Mouse (Mus musculus) bone marrow, adult 2 months (tissue): ENCODE data around the gene Plcb4. TPM values are rescaled to one million over a fixed set of nuclear protein-coding genes. Genes with fewer than 3 reads are reported as not detected.

Experiments used
- H3K27ac ChIP-seq: fragments of 200-500 bp; 2 replicates; pipeline ENCODE4 v1.5.1; 2012; ENCODE audit warnings: low read depth, mild to moderate bottlenecking, control low read depth, inconsistent platforms, low read length; ENCODE audit not compliant: control insufficient read depth, poor library complexity, insufficient read depth
- H3K4me1 ChIP-seq: fragments of 200-500 bp; 2 replicates; pipeline ENCODE4 v1.6.1; 2011; ENCODE audit warnings: low read length; ENCODE audit not compliant: control insufficient read depth, insufficient read depth
- H3K4me3 ChIP-seq: fragments of 200-500 bp; replicated peaks from 2 replicates; pipeline ENCODE3; 2011; ENCODE audit warnings: mild to moderate bottlenecking, low read depth, low read length, control low read depth; ENCODE audit not compliant: control insufficient read depth
- CTCF ChIP-seq: fragments of 200-500 bp; IDR thresholded peaks from 2 replicates; pipeline ENCODE4 v1.5.1; 2011; ENCODE audit warnings: low read length, control low read depth; ENCODE audit not compliant: control insufficient read depth, insufficient read depth
- POLR2A ChIP-seq: fragments of 200-500 bp; IDR thresholded peaks from 2 replicates; pipeline ENCODE4 v1.6.1; 2011; ENCODE audit warnings: low read depth, mild to moderate bottlenecking, control low read depth, low read length, borderline replicate concordance; ENCODE audit not compliant: control insufficient read depth
- WGBS: fragments of 180-500 bp; shearing (Covaris S2); methylation state at CpG from one replicate; pipeline ENCODE4 v1.1.7; 2018; 5-methylcytosine and 5-hydroxymethylcytosine counted together
- polyA plus RNA-seq: library from polyadenylated mRNA; stranded (reverse); fragments of >200 nt; gene quantifications from 2 replicates; pipeline ENCODE4 v1.2.4, GENCODE M21; 2011; ENCODE audit warnings: low replicate concordance; ENCODE audit not compliant: missing spikeins, insufficient read depth, insufficient read length

The Plcb4 gene
- polyA plus RNA-seq, 1 experiment, result 12.1 TPM

- H3K4me1 ChIP-seq, result no peaks in the 10 kb centered on the region
- TF ChIP-seq CTCF (no peak), POLR2A (no peak)
- no peak overlapping the region for H3K4me3 ChIP-seq
- no peak overlapping the region for H3K27ac ChIP-seq
- 87% methylated on average over 7 of the region's 7 CpGs for WGBS
Measured at GRCm38 (mm10) chr2:135998886-135999285, 340.1 kb downstream of the Plcb4 start.

GRCm38 (mm10) chr2:135999361-135999760 is 340.6 kb downstream of the Plcb4 start:
- TF ChIP-seq CTCF, result no peak
- Histone ChIP-seq H3K4me3 (no peak overlapping the region), H3K4me1 (no peaks in the 10 kb centered on the region), H3K27ac (no peak overlapping the region)
- 88% methylated on average over 1 of the region's 1 CpGs for WGBS

- Histone ChIP-seq H3K27ac (no peak overlapping the region), H3K4me1 (no peaks in the 10 kb centered on the region), H3K4me3 (no peak overlapping the region)
- WGBS, result 78% methylated on average over 5 of the region's 5 CpGs
- TF ChIP-seq CTCF (no peak), POLR2A (no peak)
Measured at GRCm38 (mm10) chr2:136000933-136001332, 342.1 kb downstream of the Plcb4 start.

GRCm38 (mm10) chr2:136002118-136002517 is 343.3 kb downstream of the Plcb4 start:
- H3K4me3 ChIP-seq, result no peak overlapping the region
- no peak for TF ChIP-seq CTCF
- no peak overlapping the region for H3K27ac ChIP-seq
- H3K4me1 ChIP-seq, result no peaks in the 10 kb centered on the region
- WGBS, result 58% methylated on average over 7 of the region's 7 CpGs

- TF ChIP-seq CTCF (no peak), POLR2A (no peak)
- WGBS, result 77% methylated on average over 1 of the region's 1 CpGs
- Histone ChIP-seq H3K4me3 (no peak overlapping the region), H3K27ac (no peak overlapping the region), H3K4me1 (no peaks in the 10 kb centered on the region)
Measured at GRCm38 (mm10) chr2:136003836-136004235, 345.0 kb downstream of the Plcb4 start.

- 72% methylated on average over 5 of the region's 5 CpGs for whole genome bisulfite sequencing
- no peak overlapping the region for H3K27ac ChIP-seq
- H3K4me3 ChIP-seq, result no peak overlapping the region
- TF ChIP-seq POLR2A (no peak), CTCF (no peak)
- no peaks in the 10 kb centered on the region for H3K4me1 ChIP-seq
Measured at GRCm38 (mm10) chr2:136006280-136006679, 347.5 kb downstream of the Plcb4 start.

- Histone ChIP-seq H3K4me3 (no peak overlapping the region), H3K27ac (no peak overlapping the region), H3K4me1 (no peaks in the 10 kb centered on the region)
- WGBS, result 85% methylated on average over 9 of the region's 9 CpGs
- TF ChIP-seq CTCF (no peak), POLR2A (no peak)
Measured at GRCm38 (mm10) chr2:136012759-136013158, 353.9 kb downstream of the Plcb4 start.

- TF ChIP-seq POLR2A (no peak), CTCF (no peak)
- Histone ChIP-seq H3K4me3 (no peak overlapping the region), H3K4me1 (no peaks in the 10 kb centered on the region), H3K27ac (no peak overlapping the region)
- 88% methylated on average over 4 of the region's 4 CpGs for WGBS
Measured at GRCm38 (mm10) chr2:136048464-136048863, 389.7 kb downstream of the Plcb4 start.

GRCm38 (mm10) chr2:136050793-136051615 is 392.2 kb downstream of the Plcb4 start:
- no peak for TF ChIP-seq CTCF
- no peak for TF ChIP-seq POLR2A
- Histone ChIP-seq H3K4me1 (no peaks in the 10 kb centered on the region), H3K4me3 (no peak overlapping the region), H3K27ac (no peak overlapping the region)
- 28% methylated on average over 27 of the region's 27 CpGs for WGBS
